Mouse (Mus musculus) liver, adult 2 months (tissue): ENCODE data around the gene Alx3.

Experiments used
- CTCF ChIP-seq: fragments of 200-500 bp; IDR thresholded peaks from 2 replicates; pipeline ENCODE4 v1.5.1; 2011; ENCODE audit warnings: low read depth, low read length, control low read depth
- POLR2A ChIP-seq: fragments of 200-500 bp; IDR thresholded peaks from 2 replicates; pipeline ENCODE4 v1.6.1; 2011; ENCODE audit warnings: low read length, control low read depth; ENCODE audit not compliant: insufficient read depth; ENCODE audit errors: extremely low read depth

DNA sequence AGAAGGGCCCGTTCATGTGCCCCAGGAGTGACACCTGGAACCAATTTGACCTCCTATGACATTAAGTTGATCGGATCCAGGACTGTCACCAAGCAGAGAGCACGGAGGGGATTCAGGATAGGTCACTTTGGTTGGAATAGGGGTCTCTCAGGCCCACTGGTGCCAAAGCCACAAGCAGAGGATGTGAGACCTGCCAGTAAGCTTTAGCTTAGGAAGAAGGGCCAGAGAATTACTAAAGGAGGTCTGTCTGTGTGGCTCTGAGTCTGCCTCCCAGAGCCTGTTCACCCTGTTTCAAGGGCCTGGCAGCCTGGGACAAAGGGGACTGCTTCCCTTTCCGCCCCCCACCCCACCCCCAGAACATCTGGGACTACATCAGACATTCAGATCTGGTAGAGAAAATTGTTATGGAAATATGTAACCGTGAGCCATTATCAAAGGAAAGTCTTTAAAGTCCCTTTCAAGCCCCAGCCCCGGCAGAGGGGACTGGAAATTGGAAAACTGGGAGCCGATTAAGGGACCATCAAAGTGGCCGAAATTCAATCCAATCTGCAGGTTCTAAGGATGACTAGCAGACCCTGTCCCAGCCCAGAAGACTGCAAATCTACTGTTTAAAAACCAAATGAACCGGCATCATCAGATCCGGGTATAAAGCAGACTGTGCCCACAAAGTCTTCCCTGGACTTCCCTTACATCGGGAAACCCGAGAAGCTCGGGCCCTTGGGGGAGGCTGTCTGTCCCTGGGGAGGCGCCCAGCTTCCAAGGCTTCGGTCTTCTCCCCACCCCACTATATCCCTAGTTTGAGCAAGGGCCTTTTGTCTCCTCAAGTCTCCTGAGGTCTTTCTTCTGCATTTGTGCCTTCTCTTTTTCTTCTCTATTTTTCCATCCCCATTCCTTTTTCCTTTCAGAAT, 13.5 kb upstream of the Alx3 start:
- TF ChIP-seq POLR2A: no peak
- TF ChIP-seq CTCF: no peak
